Mouse (Mus musculus) stomach, postnatal 0 days (tissue): Measurements from ENCODE around the gene Hoxd12. TPM values are rescaled to one million over a fixed set of nuclear protein-coding genes. Genes with fewer than 3 reads are reported as not detected.

Source experiments
- ATAC-seq: fragments of 200-750 bp; cut with Nextera tagmentation; 2 replicates; pipeline ENCODE4 v1.8.0; 2017; ENCODE audit not compliant: low FRiP score, low TSS enrichment
- DNase-seq: peaks from one replicate; pipeline ENCODE4 v3.0.0-alpha.2; 2016; ENCODE audit warnings: low spot score
- H3K27ac ChIP-seq: fragments of 300-500 bp; sonication (generic); replicated peaks from 2 replicates; pipeline ENCODE4 v1.5.1; 2014; ENCODE audit warnings: mild to moderate bottlenecking, control low read depth
- H3K27me3 ChIP-seq: fragments of 300-500 bp; sonication (generic); 2 replicates; pipeline ENCODE4 v1.6.1; 2014; ENCODE audit warnings: low read length; ENCODE audit not compliant: control insufficient read depth, insufficient read depth
- H3K36me3 ChIP-seq: fragments of 300-500 bp; sonication (generic); 2 replicates; pipeline ENCODE4 v1.6.1; 2014; ENCODE audit warnings: low read length, mixed read lengths; ENCODE audit not compliant: control insufficient read depth, insufficient read depth
- H3K4me1 ChIP-seq: fragments of 300-500 bp; sonication (generic); replicated peaks from 2 replicates; pipeline ENCODE4 v1.6.1; 2014; ENCODE audit warnings: antibody characterized with exemption; ENCODE audit not compliant: control insufficient read depth, insufficient read depth
- H3K4me2 ChIP-seq: fragments of 300-500 bp; sonication (generic); replicated peaks from 2 replicates; pipeline ENCODE4 v1.6.1; 2014; ENCODE audit warnings: low read depth, mild to moderate bottlenecking, control low read depth, moderate library complexity
- H3K4me3 ChIP-seq: fragments of 300-500 bp; sonication (generic); 2 replicates; pipeline ENCODE4 v1.5.1; 2014; ENCODE audit warnings: low read depth, low read length, control low read depth
- H3K9ac ChIP-seq: fragments of 300-500 bp; sonication (generic); 2 replicates; pipeline ENCODE4 v1.6.1; 2014; ENCODE audit warnings: mild to moderate bottlenecking, low read length, control low read depth, mixed read lengths
- H3K9me3 ChIP-seq: fragments of 300-500 bp; sonication (generic); 2 replicates; pipeline ENCODE4 v1.6.1; 2016; ENCODE audit warnings: low read length; ENCODE audit not compliant: control insufficient read depth
- CTCF ChIP-seq: IDR thresholded peaks from 2 replicates; pipeline ENCODE4 v1.5.1; 2016; ENCODE audit warnings: antibody characterized with exemption, low read depth, mild to moderate bottlenecking, moderate library complexity
- EP300 ChIP-seq: optimal IDR thresholded peaks from 2 replicates; pipeline ENCODE3; 2016; ENCODE audit warnings: antibody characterized with exemption
- WGBS: fragments of 180-500 bp; shearing (Covaris S2); extraction: QIAGEN DNeasy Blood & Tissue Kit; methylation state at CpG from one replicate; pipeline ENCODE4 v1.1.7; 2014; 5-methylcytosine and 5-hydroxymethylcytosine counted together
- polyA plus RNA-seq: library from polyadenylated mRNA; unstranded; fragments of >200 nt; fragmentation: Nextera tagmentation; extraction: Ambion mirVana; gene quantifications from 2 replicates; pipeline ENCODE4 v1.2.1, GENCODE M21; 2015

Gene Hoxd12
- polyA plus RNA-seq, 1 experiment from 2014 or later, result not detected

- Histone ChIP-seq H3K4me2 (no peak overlapping the region), H3K36me3 (no peaks in the 10 kb centered on the region), H3K9ac (no peak overlapping the region), H3K9me3 (no peaks in the 10 kb centered on the region), H3K27me3 (peaks cover 42% of the 10 kb centered on the region; the same call in 1 of the 2 replicates), H3K27ac (no peak overlapping the region), H3K4me1 (no peaks in the 10 kb centered on the region), H3K4me3 (no peak overlapping the region)
- DNase-seq (no peak), ATAC-seq (no peak)
- no peak for TF ChIP-seq EP300
- TF ChIP-seq CTCF, result no peak
- WGBS, result 13% methylated on average over 17 of the region's 17 CpGs
Observed at GRCm38 (mm10) chr2:74653781-74654535, 20.9 kb upstream of the Hoxd12 start.

DNA sequence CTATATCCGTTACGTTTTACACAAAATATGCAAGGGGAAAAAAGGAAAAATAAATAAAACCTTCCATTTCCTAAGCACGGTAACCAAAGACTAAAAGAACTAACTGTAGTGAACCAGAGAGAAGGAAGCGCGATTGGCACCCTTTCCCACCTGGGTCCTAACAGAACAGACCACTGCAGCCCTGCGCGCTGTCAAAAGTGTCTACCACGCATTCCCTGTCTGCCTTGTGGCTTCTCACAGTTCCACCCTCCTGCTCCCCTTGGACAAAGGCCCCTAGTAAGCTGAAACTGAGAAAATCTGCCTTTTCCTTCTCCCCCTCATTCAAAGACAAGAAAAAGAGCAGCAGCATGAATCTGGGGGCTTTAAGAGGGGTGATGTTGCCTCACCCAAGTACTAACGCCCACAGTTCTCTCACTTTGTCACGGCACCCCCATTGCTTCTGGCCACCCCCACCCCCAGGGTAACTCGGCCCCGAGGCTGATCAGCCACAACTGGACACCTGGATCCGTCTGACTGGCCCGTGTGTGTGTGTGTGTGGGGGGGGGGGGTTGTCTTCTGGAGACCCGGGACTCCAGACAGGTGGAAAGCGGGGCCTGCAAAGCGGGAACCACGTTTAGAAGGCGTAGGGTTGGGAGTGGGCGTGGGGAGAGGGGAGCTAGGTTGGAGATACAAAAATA, 19.9 kb upstream of the Hoxd12 start:
- TF ChIP-seq CTCF (no peak), EP300 (no peak)
- no peak for ATAC-seq
- no peak for DNase-seq
- Histone ChIP-seq H3K4me3 (no peak overlapping the region), H3K4me1 (no peaks in the 10 kb centered on the region), H3K9me3 (no peaks in the 10 kb centered on the region), H3K27ac (no peak overlapping the region), H3K9ac (no peak overlapping the region), H3K27me3 (peaks cover 33% of the 10 kb centered on the region; the same call in 1 of the 2 replicates), H3K36me3 (no peaks in the 10 kb centered on the region), H3K4me2 (no peak overlapping the region)
- WGBS, result 7% methylated on average over 20 of the region's 20 CpGs

DNA sequence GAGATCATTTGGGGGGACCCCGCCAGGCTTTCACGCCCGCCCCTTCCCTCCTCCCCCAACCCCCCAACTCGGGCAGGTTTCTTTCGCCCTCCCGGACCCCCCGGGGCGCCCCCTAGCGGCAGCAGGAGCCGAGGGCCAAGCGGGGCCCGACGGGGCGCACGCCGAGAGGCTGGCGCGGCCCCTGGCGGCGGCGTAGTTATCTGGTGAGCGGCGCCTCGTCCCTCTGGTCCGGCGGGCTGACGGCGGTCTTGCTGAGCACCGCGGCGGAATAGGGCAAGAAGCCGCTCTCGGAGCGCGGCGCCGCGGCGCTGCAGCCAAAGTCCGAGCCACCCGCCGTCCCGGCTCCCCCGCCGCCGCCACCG, 19.4 kb upstream of the Hoxd12 start:
- H3K27ac ChIP-seq, result no peak overlapping the region

GRCm38 (mm10) chr2:74655821-74656631, 18.8 kb upstream of the Hoxd12 start:
- Histone ChIP-seq H3K27me3 (peaks cover 32% of the 10 kb centered on the region), H3K9me3 (no peaks in the 10 kb centered on the region), H3K9ac (no peak overlapping the region), H3K4me3 (peak overlapping the region; percentile 28), H3K4me2 (peak overlapping the region; percentile 39), H3K27ac (no peak overlapping the region), H3K4me1 (no peaks in the 10 kb centered on the region), H3K36me3 (no peaks in the 10 kb centered on the region)
- WGBS, result under 1% methylated on average over 59 of the region's 69 CpGs
- no peak for DNase-seq
- TF ChIP-seq CTCF (no peak), EP300 (no peak)
- ATAC-seq, result 0 out of 2 replicates have a peak, but pooled peaks have one; percentile 45

More for the DNA sequence above, 19.4 kb upstream of the Hoxd12 start:
- no peak overlapping the region for H3K9ac ChIP-seq
- H3K4me2 ChIP-seq, result peak overlapping the region; percentile 39
- H3K9me3 ChIP-seq, result no peaks in the 10 kb centered on the region
- DNase-seq (no peak), ATAC-seq (peak; percentile 73)
- no peaks in the 10 kb centered on the region for H3K4me1 ChIP-seq
- H3K27me3 ChIP-seq, result peaks cover 28% of the 10 kb centered on the region; the same call in 1 of the 2 replicates
- H3K4me3 ChIP-seq, result peak overlapping the region; percentile 28
- H3K36me3 ChIP-seq, result no peaks in the 10 kb centered on the region
- 5% methylated on average over 15 of the region's 47 CpGs for WGBS
- no peak for TF ChIP-seq EP300
- TF ChIP-seq CTCF, result peak; percentile 47

GRCm38 (mm10) chr2:74656632-74657021, 18.2 kb upstream of the Hoxd12 start:
- no peak overlapping the region for H3K27ac ChIP-seq
- no peak overlapping the region for H3K9ac ChIP-seq

More at GRCm38 (mm10) chr2:74656632-74657021, 18.2 kb upstream of the Hoxd12 start:
- no peak overlapping the region for H3K4me2 ChIP-seq
- H3K4me3 ChIP-seq, result no peak overlapping the region
- peaks cover 38% of the 10 kb centered on the region for H3K27me3 ChIP-seq
- DNase-seq (no peak), ATAC-seq (no peak)
- no peaks in the 10 kb centered on the region for H3K9me3 ChIP-seq
- 8% methylated on average over 4 of the region's 4 CpGs for WGBS
- no peaks in the 10 kb centered on the region for H3K36me3 ChIP-seq
- no peaks in the 10 kb centered on the region for H3K4me1 ChIP-seq
- no peak for TF ChIP-seq EP300
- TF ChIP-seq CTCF, result no peak
